Mouse (Mus musculus) activated CD4-positive, CD25-positive, alpha-beta regulatory T cell, adult 4 months (primary cell): ENCODE measurements at regions not wholly inside any gene's neighbourhood (a gene's known extent, or its start where the extent isn't known, plus 50 kb on each side); places are given as distances from the start of the nearest gene placed in this dataset.
"Not testable (repeated sequence)": the region's sequence is repeated elsewhere in the genome, so short reads cannot be mapped to it uniquely, and the experiment has no call there.

Experiments used
- ATAC-seq: one replicate; pipeline ENCODE4 v1.8.0; 2017

GRCm38 (mm10) chr8:113916649-113917048 is 68.1 kb upstream of the Adamts18 start:
- no peak for ATAC-seq

GRCm38 (mm10) chr8:113917197-113917596 is 68.7 kb upstream of the Adamts18 start:
- ATAC-seq, result no peak

GRCm38 (mm10) chr8:113920306-113920705 is 71.8 kb upstream of the Adamts18 start:
- ATAC-seq, result no peak

GRCm38 (mm10) chr8:113923381-113923780 is 74.8 kb upstream of the Adamts18 start:
- no peak for ATAC-seq

- no peak for ATAC-seq
These were observed 105.2 kb upstream of the Adamts18 start for GRCm38 (mm10) chr8:113953721-113954120.

- ATAC-seq, result no peak
These were observed 108.0 kb upstream of the Adamts18 start for GRCm38 (mm10) chr8:113956439-113957043.

GRCm38 (mm10) chr8:113957821-113958220 is 109.3 kb upstream of the Adamts18 start:
- no peak for ATAC-seq

- ATAC-seq, result no peak
These were observed 127.3 kb upstream of the Adamts18 start for GRCm38 (mm10) chr8:113975810-113976209.

- no peak for ATAC-seq
These were observed 128.1 kb upstream of the Adamts18 start for GRCm38 (mm10) chr8:113976626-113977025.

GRCm38 (mm10) chr8:113977072-113977471 is 128.5 kb upstream of the Adamts18 start:
- no peak for ATAC-seq

GRCm38 (mm10) chr8:113978946-113979345 is 130.4 kb upstream of the Adamts18 start:
- ATAC-seq, result no peak

- ATAC-seq, result no peak
These were observed 131.3 kb upstream of the Adamts18 start for GRCm38 (mm10) chr8:113979837-113980236.

GRCm38 (mm10) chr8:113981339-113981738 is 132.8 kb upstream of the Adamts18 start:
- ATAC-seq, result no peak

- ATAC-seq, result peak; percentile 61
These were observed 136.3 kb upstream of the Adamts18 start for GRCm38 (mm10) chr8:113984845-113985244.

- no peak for ATAC-seq
These were observed 136.9 kb upstream of the Adamts18 start for GRCm38 (mm10) chr8:113985471-113985870.

GRCm38 (mm10) chr8:113985948-113986347 is 137.4 kb upstream of the Adamts18 start:
- no peak for ATAC-seq

- no peak for ATAC-seq
These were observed 142.2 kb upstream of the Adamts18 start for GRCm38 (mm10) chr8:113990718-113991117.

GRCm38 (mm10) chr8:113998881-113999280 is 134.5 kb upstream of the Nudt7 start:
- ATAC-seq, result no peak

- ATAC-seq, result no peak
These were observed 131.7 kb upstream of the Nudt7 start for GRCm38 (mm10) chr8:114001674-114002073.

GRCm38 (mm10) chr8:114004436-114004835 is 128.9 kb upstream of the Nudt7 start:
- ATAC-seq, result no peak

GRCm38 (mm10) chr8:114006587-114006986 is 126.8 kb upstream of the Nudt7 start:
- no peak for ATAC-seq

GRCm38 (mm10) chr8:114007103-114007502 is 126.3 kb upstream of the Nudt7 start:
- no peak for ATAC-seq

- no peak for ATAC-seq
These were observed 115.0 kb upstream of the Nudt7 start for GRCm38 (mm10) chr8:114018364-114018763.

GRCm38 (mm10) chr8:114030141-114030540 is 103.2 kb upstream of the Nudt7 start:
- ATAC-seq, result not testable (repeated sequence)

- no peak for ATAC-seq
These were observed 80.9 kb upstream of the Nudt7 start for GRCm38 (mm10) chr8:114052426-114052825.
